Mouse (Mus musculus): ENCODE data around the gene 1700109H08Rik. TPM values are rescaled to one million over a fixed set of nuclear protein-coding genes. Genes with fewer than 3 reads are reported as not detected.
"Not testable (repeated sequence)": the region's sequence is repeated elsewhere in the genome, so short reads cannot be mapped to it uniquely, and the experiment has no call there.

Gene 1700109H08Rik
- polyA plus RNA-seq (2012; fragmentation: generic; extraction: Trizol) = 0.38 TPM

DNA sequence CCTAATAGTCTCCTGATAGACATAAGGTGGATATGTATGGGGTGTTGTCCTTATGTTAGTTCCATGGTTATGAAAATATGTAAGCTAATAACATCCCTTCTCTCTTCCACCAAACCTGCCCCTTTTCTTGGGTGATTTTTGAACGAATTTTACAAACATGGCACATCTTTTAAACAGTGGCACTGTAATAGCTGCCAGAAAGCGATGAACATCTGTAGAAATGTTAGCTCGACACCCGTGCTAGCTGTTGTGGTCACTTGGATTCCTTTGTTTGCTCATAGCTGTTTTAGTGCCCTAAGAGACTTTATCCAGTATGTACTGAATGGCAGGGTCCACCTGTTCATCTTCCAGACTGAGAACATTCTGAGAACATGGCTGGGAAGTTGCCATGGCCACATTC, at the start of gene 1700109H08Rik:
1700109H08Rik (plus strand) TSS at position 301 of the 400 bp plus-strand sequence.
- Histone ChIP-seq H3ac (ENCODE audit: control insufficient read depth, insufficient read length) (no peak within 1 kb of the TSS), H3K79me2 (ENCODE audit: control insufficient read depth, insufficient read depth) (no peaks in the 10 kb centered on the region), H3K36me3 (ENCODE audit: control insufficient read depth, insufficient read depth) (peaks cover 52% of the 10 kb centered on the region), H3K4me2 (ENCODE audit: low read depth) (no peak within 1 kb of the TSS), H3K4me3 (no peak within 1 kb of the TSS), H3K27me3 (ENCODE audit: control insufficient read depth, insufficient read depth, insufficient read length) (no peaks in the 10 kb centered on the region)
- TF ChIP-seq MYOD1 (IDR thresholded peaks at IDR 0.05; ENCODE audit: control insufficient read depth in 1 of 3, insufficient read length in 2 of 3, low read depth in 2 of 3) (no peak), SRF (IDR thresholded peaks at IDR 0.05; ENCODE audit: control insufficient read depth, insufficient read length, low read depth) (no peak), USF1 (IDR thresholded peaks at IDR 0.05; ENCODE audit: low read depth) (no peak)

DNA sequence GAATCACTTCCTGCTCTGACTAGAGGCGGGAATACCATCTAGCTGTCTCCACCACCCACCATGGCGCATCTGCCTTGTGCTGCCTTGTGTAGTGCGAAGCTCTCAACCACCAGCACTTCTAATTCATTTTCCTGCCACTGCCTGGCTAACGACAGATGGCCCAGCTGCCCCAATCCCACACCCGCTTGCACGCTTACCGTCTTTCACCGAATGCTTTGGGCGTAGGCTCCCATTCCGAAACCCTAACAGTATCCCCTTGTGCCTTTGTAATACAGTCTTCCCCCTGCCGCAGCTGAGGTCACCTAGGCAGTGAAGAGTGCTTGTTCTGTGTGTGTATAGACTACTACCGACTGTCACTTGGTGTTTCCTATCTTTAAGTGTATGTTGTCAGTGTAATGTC, 49.6 kb upstream of the 1700109H08Rik start:
- no peak overlapping the region for H3K4me3 ChIP-seq
- H3ac ChIP-seq (ENCODE audit: control insufficient read depth, insufficient read length) = no peak overlapping the region
- no peaks in the 10 kb centered on the region for H3K79me2 ChIP-seq (ENCODE audit: control insufficient read depth, insufficient read depth)
- no peak overlapping the region for H3K4me2 ChIP-seq (ENCODE audit: low read depth)
- H3K36me3 ChIP-seq (ENCODE audit: control insufficient read depth, insufficient read depth) = peaks cover 9% of the 10 kb centered on the region
- TF ChIP-seq TCF3 (IDR thresholded peaks at IDR 0.05; ENCODE audit: insufficient read length, low read depth) (no peak), SRF (IDR thresholded peaks at IDR 0.05; ENCODE audit: control insufficient read depth, insufficient read length, low read depth) (no peak), MYOG (IDR thresholded peaks at IDR 0.05; ENCODE audit: control insufficient read depth in 1 of 3, insufficient read depth in 1 of 3, insufficient read length in 2 of 3, low read depth in 2 of 3) (no peak), REST (IDR thresholded peaks at IDR 0.05; ENCODE audit: insufficient read depth, insufficient read length) (no peak), MAX (IDR thresholded peaks at IDR 0.05; ENCODE audit: low read depth) (no peak), USF1 (IDR thresholded peaks at IDR 0.05; ENCODE audit: low read depth) (no peak), E2F4 (IDR thresholded peaks at IDR 0.05; ENCODE audit: insufficient read depth) (no peak), CEBPB (IDR thresholded peaks at IDR 0.05; ENCODE audit: insufficient read depth, poor library complexity, severe bottlenecking) (no peak), MYOD1 (IDR thresholded peaks at IDR 0.05; ENCODE audit: control insufficient read depth in 1 of 3, insufficient read length in 2 of 3, low read depth in 2 of 3) (no peak), POLR2A (IDR thresholded peaks at IDR 0.05; ENCODE audit: insufficient read length, low read depth) (no peak), TCF12 (IDR thresholded peaks at IDR 0.05; ENCODE audit: insufficient read depth, poor library complexity, severe bottlenecking) (no peak), POLR2AphosphoS2 (IDR thresholded peaks at IDR 0.05; ENCODE audit: insufficient read length, low read depth) (no peak)
- no peaks in the 10 kb centered on the region for H3K27me3 ChIP-seq (ENCODE audit: control insufficient read depth, insufficient read depth, insufficient read length)

DNA sequence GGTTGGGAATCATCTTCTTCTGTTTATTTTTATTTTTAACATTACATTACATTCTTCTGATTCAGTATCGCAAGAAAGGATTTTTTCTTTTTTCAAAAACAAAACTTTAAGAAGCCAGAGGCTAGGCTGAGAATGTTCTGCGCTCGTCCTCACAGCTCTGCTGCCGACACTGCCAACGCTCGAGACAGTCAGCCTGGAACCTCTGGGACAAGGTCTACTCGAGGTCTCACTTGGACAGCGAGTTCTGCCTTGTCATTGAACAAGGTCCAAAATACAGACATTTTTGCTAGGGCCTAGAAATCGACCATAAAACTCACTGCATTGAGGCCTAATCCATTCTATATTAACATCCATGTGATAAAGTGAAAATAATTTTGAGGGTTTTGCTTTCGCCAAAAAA, 48.5 kb upstream of the 1700109H08Rik start:
- H3K27me3 ChIP-seq (ENCODE audit: control insufficient read depth, insufficient read depth, insufficient read length) = no peaks in the 10 kb centered on the region
- H3ac ChIP-seq (ENCODE audit: control insufficient read depth, insufficient read length) = no peak overlapping the region
- H3K36me3 ChIP-seq (ENCODE audit: control insufficient read depth, insufficient read depth) = peaks cover 9% of the 10 kb centered on the region
- H3K79me2 ChIP-seq (ENCODE audit: control insufficient read depth, insufficient read depth) = no peaks in the 10 kb centered on the region
- TF ChIP-seq E2F4 (IDR thresholded peaks at IDR 0.05; ENCODE audit: insufficient read depth) (no peak), SRF (IDR thresholded peaks at IDR 0.05; ENCODE audit: control insufficient read depth, insufficient read length, low read depth) (no peak), POLR2A (IDR thresholded peaks at IDR 0.05; ENCODE audit: insufficient read length, low read depth) (no peak), CEBPB (IDR thresholded peaks at IDR 0.05; ENCODE audit: insufficient read depth, poor library complexity, severe bottlenecking) (no peak), USF1 (IDR thresholded peaks at IDR 0.05; ENCODE audit: low read depth) (no peak), POLR2AphosphoS2 (IDR thresholded peaks at IDR 0.05; ENCODE audit: insufficient read length, low read depth) (no peak), MAX (IDR thresholded peaks at IDR 0.05; ENCODE audit: low read depth) (no peak), TCF12 (IDR thresholded peaks at IDR 0.05; ENCODE audit: insufficient read depth, poor library complexity, severe bottlenecking) (no peak), TCF3 (IDR thresholded peaks at IDR 0.05; ENCODE audit: insufficient read length, low read depth) (no peak), MYOG (IDR thresholded peaks at IDR 0.05; ENCODE audit: control insufficient read depth in 1 of 3, insufficient read depth in 1 of 3, insufficient read length in 2 of 3, low read depth in 2 of 3) (no peak), MYOD1 (IDR thresholded peaks at IDR 0.05; ENCODE audit: control insufficient read depth in 1 of 3, insufficient read length in 2 of 3, low read depth in 2 of 3) (no peak), REST (IDR thresholded peaks at IDR 0.05; ENCODE audit: insufficient read depth, insufficient read length) (no peak)
- H3K4me2 ChIP-seq (ENCODE audit: low read depth) = no peak overlapping the region
- H3K4me3 ChIP-seq = no peak overlapping the region

DNA sequence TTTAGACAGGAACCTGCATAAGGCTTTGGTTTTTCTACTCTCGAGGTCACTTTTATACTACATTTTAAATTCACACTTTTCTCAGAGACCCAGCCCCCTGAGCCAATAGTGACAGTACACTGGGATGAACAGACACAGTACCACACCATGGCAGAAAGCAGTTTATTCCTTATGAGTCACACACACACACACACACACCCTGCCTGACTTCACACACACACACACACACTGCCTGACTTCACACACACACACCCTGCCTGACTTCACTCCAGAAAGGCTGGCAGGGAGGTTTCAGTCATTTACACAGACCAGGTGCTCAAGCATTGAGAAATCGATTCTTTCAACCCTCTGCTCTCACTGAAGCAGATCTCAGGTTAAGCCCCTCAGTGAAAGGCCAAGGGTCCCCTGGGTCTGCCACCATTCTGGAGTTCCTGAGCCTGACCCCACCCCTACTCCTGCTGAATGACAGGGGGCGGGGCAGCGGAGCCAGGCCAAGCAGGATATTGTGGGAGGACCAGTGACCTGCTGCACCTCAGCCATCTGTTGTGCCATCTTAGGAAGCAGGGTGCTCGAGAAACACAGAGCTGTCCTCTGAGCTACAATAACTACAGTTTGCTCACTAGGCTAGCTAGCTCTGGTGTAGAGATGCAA, 44.2 kb upstream of the 1700109H08Rik start:
- Histone ChIP-seq H3K4me2 (ENCODE audit: low read depth) (no peak overlapping the region), H3K27me3 (ENCODE audit: control insufficient read depth, insufficient read depth, insufficient read length) (no peaks in the 10 kb centered on the region), H3ac (ENCODE audit: control insufficient read depth, insufficient read length) (no peak overlapping the region), H3K79me2 (ENCODE audit: control insufficient read depth, insufficient read depth) (no peaks in the 10 kb centered on the region), H3K36me3 (ENCODE audit: control insufficient read depth, insufficient read depth) (peaks cover 4% of the 10 kb centered on the region), H3K4me3 (no peak overlapping the region)
- TF ChIP-seq TCF3 (IDR thresholded peaks at IDR 0.05; ENCODE audit: insufficient read length, low read depth) (no peak), POLR2A (IDR thresholded peaks at IDR 0.05; ENCODE audit: insufficient read length, low read depth) (no peak), SRF (IDR thresholded peaks at IDR 0.05; ENCODE audit: control insufficient read depth, insufficient read length, low read depth) (no peak)

DNA sequence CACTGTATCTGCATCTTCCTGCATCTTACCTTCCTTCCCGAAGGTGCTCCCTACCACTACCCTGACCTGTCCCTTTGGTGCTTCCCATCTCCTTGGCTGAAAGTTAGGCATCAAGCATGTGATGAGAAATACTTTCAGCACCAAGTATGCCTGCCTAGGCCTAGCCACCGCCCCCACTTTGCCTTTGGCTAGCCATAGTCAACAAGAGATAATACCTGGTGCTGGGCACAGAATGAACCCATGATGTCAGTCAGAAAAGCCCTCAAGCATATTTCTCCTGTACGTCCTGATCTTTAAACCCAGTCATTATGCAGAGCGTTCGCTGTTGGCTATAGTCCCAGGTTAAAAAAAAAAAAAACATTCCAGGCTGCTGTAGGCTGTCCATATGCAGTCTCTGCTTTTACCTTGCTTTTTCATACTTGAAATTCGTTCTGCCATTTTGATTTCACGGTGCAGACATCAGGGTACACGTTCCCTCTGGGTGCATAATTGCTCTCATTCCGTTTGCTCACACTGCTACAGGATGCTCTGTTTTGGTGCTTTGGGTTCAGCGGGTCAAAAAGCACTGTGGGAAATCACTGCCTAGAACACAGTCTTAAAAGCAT, 41.7 kb upstream of the 1700109H08Rik start:
- Histone ChIP-seq H3K4me2 (ENCODE audit: low read depth) (no peak overlapping the region), H3K27me3 (ENCODE audit: control insufficient read depth, insufficient read depth, insufficient read length) (no peaks in the 10 kb centered on the region), H3K4me3 (no peak overlapping the region), H3ac (ENCODE audit: control insufficient read depth, insufficient read length) (no peak overlapping the region), H3K36me3 (ENCODE audit: control insufficient read depth, insufficient read depth) (no peaks in the 10 kb centered on the region), H3K79me2 (ENCODE audit: control insufficient read depth, insufficient read depth) (no peaks in the 10 kb centered on the region)
- no peak for TF ChIP-seq USF1 (IDR thresholded peaks at IDR 0.05; ENCODE audit: low read depth)
- no peak for TF ChIP-seq MYOD1 (IDR thresholded peaks at IDR 0.05; ENCODE audit: control insufficient read depth in 1 of 3, insufficient read length in 2 of 3, low read depth in 2 of 3)
- no peak for TF ChIP-seq REST (IDR thresholded peaks at IDR 0.05; ENCODE audit: insufficient read depth, insufficient read length)
- no peak for TF ChIP-seq TCF3 (IDR thresholded peaks at IDR 0.05; ENCODE audit: insufficient read length, low read depth)
- no peak for TF ChIP-seq TCF12 (IDR thresholded peaks at IDR 0.05; ENCODE audit: insufficient read depth, poor library complexity, severe bottlenecking)
- TF ChIP-seq MAX (IDR thresholded peaks at IDR 0.05; ENCODE audit: low read depth) = no peak
- no peak for TF ChIP-seq MYOG (IDR thresholded peaks at IDR 0.05; ENCODE audit: control insufficient read depth in 1 of 3, insufficient read depth in 1 of 3, insufficient read length in 2 of 3, low read depth in 2 of 3)
- no peak for TF ChIP-seq POLR2AphosphoS2 (IDR thresholded peaks at IDR 0.05; ENCODE audit: insufficient read length, low read depth)
- no peak for TF ChIP-seq POLR2A (IDR thresholded peaks at IDR 0.05; ENCODE audit: insufficient read length, low read depth)
- no peak for TF ChIP-seq SRF (IDR thresholded peaks at IDR 0.05; ENCODE audit: control insufficient read depth, insufficient read length, low read depth)
- no peak for TF ChIP-seq E2F4 (IDR thresholded peaks at IDR 0.05; ENCODE audit: insufficient read depth)
- TF ChIP-seq CEBPB (IDR thresholded peaks at IDR 0.05; ENCODE audit: insufficient read depth, poor library complexity, severe bottlenecking) = no peak

DNA sequence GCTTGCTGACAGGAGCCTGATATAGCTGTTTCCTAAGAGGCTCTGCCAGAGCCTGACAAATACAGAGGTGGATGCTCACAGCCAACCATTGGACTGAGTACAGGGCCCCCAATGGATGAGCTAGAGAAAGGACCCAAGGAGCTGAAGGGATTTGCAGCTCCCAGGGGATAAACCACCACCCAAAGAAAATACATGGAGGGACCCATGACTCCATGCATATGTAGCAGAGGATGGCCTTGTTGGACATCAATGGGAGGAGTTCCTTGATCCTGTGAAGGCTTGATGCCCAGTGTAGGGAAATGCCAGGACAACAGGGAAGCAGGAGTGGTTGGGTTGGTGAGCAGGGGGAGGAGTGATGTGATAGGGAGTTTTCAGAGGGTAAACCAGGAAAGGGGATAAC, 39.3 kb upstream of the 1700109H08Rik start:
- H3K36me3 ChIP-seq (ENCODE audit: control insufficient read depth, insufficient read depth); H3K27me3 ChIP-seq (ENCODE audit: control insufficient read depth, insufficient read depth, insufficient read length); H3K4me3 ChIP-seq; H3K79me2 ChIP-seq (ENCODE audit: control insufficient read depth, insufficient read depth); H3K4me2 ChIP-seq (ENCODE audit: low read depth); H3ac ChIP-seq (ENCODE audit: control insufficient read depth, insufficient read length): not testable (repeated sequence)

Measured in myocyte (in vitro differentiated cells).